Mouse (Mus musculus): Measurements from ENCODE around the gene Dhx15.

The Dhx15 gene

DNA sequence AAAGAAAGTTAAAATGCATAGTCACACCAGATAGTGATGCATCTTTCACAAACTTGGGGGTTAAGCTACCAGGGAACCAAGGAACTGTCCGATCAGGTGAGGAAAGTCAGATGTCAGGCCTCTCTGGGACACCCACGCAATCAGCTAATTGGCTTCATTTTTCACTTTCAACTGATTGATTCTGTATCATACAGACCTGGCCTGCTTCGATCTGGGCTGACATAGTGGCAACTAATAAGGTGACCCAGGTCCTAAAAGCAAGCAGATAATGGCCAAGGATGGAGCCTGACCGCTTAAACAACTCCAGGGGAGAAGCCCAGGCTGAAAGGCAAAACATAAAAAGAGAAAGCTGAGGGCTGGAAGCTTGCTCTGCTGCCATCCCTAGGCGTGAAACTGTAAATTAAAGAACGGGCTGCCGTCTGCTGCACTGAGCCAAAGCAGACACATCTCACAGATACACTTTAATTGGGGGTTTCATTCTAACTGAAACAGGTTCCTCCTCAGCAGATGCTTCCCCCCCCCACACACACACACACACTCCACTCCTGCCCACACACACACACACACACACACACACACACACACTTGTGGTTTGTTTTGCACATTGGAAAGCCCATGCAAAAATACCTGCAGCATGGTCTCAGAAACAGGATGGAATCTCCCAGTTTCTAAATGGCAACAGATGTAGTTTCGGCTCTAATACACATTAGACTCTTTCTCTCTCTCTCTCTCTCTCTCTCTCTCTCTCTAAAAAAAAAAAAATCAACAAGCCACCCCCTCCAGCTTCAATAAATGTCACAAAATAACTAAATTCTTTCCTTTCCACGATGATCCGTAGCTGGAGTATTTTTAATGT lies 79.3 kb downstream of the Dhx15 start:
- DNase-seq (ENCODE audit: low spot score in 2 of 2), result no peak

Data from urinary bladder, adult 18-20 months (tissue).